9 mouse cellular contexts compared by ENCODE assay signal in genomic region chr12:57211353-57212311, GRCm38 (mm10). TPM values are rescaled to one million over a fixed set of nuclear protein-coding genes. Genes with fewer than 3 reads are reported as not detected.
DNase-seq lines count a peak whose midpoint lies in the region; ATAC-seq and TF ChIP-seq lines count a peak whose summit lies in the region.
"Had no signal": no experiment of that assay in that cellular context is flagged by ENCODE, and none has a peak within 500 bp of the region (broad histone marks: within the 10 kb centered on the region; RNA-seq: fewer than 3 reads in every experiment).

No protein-coding gene starts in this region.

- 6% methylated on average over 30 of the region's 30 CpGs for WGBS in embryonic facial prominence, embryonic 11.5 days
- 4% methylated on average over 30 of the region's 30 CpGs for whole genome bisulfite sequencing in heart, embryonic 14.5 days
- 6% methylated on average over 30 of the region's 30 CpGs for WGBS in kidney, embryonic 15.5 days
- WGBS in liver, embryonic 13.5 days (ENCODE audit: insufficient replicate concordance), result 6% methylated on average over 30 of the region's 30 CpGs
- 5% methylated on average over 30 of the region's 30 CpGs for WGBS in stomach, postnatal 0 days

- no peak for TF ChIP-seq POLR2A in myocyte (IDR thresholded peaks at IDR 0.05; ENCODE audit: insufficient read length, low read depth)

- peak; percentile 84 for ATAC-seq in embryonic facial prominence, embryonic 11.5 days (replicated peaks; ENCODE audit: insufficient number of reproducible peaks, low FRiP score, low TSS enrichment, low read depth)
- ATAC-seq in heart, embryonic 14.5 days (ENCODE audit: insufficient number of reproducible peaks, insufficient read depth, low FRiP score, low read depth), result peak; percentile 75
- ATAC-seq in kidney, embryonic 15.5 days (replicated peaks; ENCODE audit: low FRiP score), result peak; percentile 85
- peak; percentile 85 for ATAC-seq in liver, embryonic 13.5 days (ENCODE audit: low read depth)
- peak; percentile 38; the same call in 1 of the 2 replicates for ATAC-seq in stomach, postnatal 0 days (ENCODE audit: low FRiP score, low TSS enrichment)

- H3K4me2 ChIP-seq in embryonic facial prominence, embryonic 11.5 days (ENCODE audit: low read depth, low read length), result peak overlapping the region; percentile 92
- H3K4me2 ChIP-seq in heart, embryonic 14.5 days (ENCODE audit: low read length), result peak overlapping the region; percentile 94
- H3K4me2 ChIP-seq in kidney, embryonic 15.5 days, result peak overlapping the region; percentile 80
- peak overlapping the region; percentile 89 for H3K4me2 ChIP-seq in liver, embryonic 13.5 days
- H3K4me2 ChIP-seq in myocyte (ENCODE audit: low read depth), result peak overlapping the region; percentile 42
- peak overlapping the region; percentile 73 for H3K4me2 ChIP-seq in stomach, postnatal 0 days (replicated peaks; ENCODE audit: low read depth)

- H3K9ac ChIP-seq in embryonic facial prominence, embryonic 11.5 days (replicated peaks; ENCODE audit: low read length), result peak overlapping the region; percentile 74
- H3K9ac ChIP-seq in heart, embryonic 14.5 days (ENCODE audit: low read length), result peak overlapping the region; percentile 75
- peak overlapping the region; percentile 48 for H3K9ac ChIP-seq in kidney, embryonic 15.5 days
- peak overlapping the region; percentile 80 for H3K9ac ChIP-seq in liver, embryonic 13.5 days
- H3K9ac ChIP-seq in stomach, postnatal 0 days (ENCODE audit: low read length), result peak overlapping the region; percentile 56

- DNase-seq in left cerebral cortex, adult 18-20 months (ENCODE audit: low spot score in 2 of 2), result peak; percentile 7 to 24
- no peak for DNase-seq in left cerebral cortex, adult 11 months (ENCODE audit: low spot score)
- DNase-seq in embryonic facial prominence, embryonic 11.5 days (ENCODE audit: low spot score), result peak; percentile 42
- DNase-seq in liver, embryonic 13.5 days, result peak; percentile 29
- peak; percentile 30 for DNase-seq in stomach, postnatal 0 days (ENCODE audit: low spot score)

- H3K79me2 ChIP-seq in myocyte (ENCODE audit: control insufficient read depth, insufficient read depth), result no peaks in the 10 kb centered on the region

- no peaks in the 10 kb centered on the region for H3K27me3 ChIP-seq in embryonic facial prominence, embryonic 11.5 days (ENCODE audit: control insufficient read depth, insufficient read depth, low read length)
- no peaks in the 10 kb centered on the region for H3K27me3 ChIP-seq in heart, embryonic 14.5 days (ENCODE audit: control insufficient read depth, insufficient read depth, low read length)
- no peaks in the 10 kb centered on the region for H3K27me3 ChIP-seq in kidney, embryonic 15.5 days
- H3K27me3 ChIP-seq in liver, embryonic 13.5 days, result no peaks in the 10 kb centered on the region
- H3K27me3 ChIP-seq in myocyte (ENCODE audit: control insufficient read depth, insufficient read depth, insufficient read length), result no peaks in the 10 kb centered on the region
- H3K27me3 ChIP-seq in stomach, postnatal 0 days (ENCODE audit: control insufficient read depth, insufficient read depth, low read length), result no peaks in the 10 kb centered on the region

- no peaks in the 10 kb centered on the region for H3K9me3 ChIP-seq in embryonic facial prominence, embryonic 11.5 days (replicated peaks; ENCODE audit: control insufficient read depth, low read length)
- H3K9me3 ChIP-seq in heart, embryonic 14.5 days (ENCODE audit: control insufficient read depth, low read length), result no peaks in the 10 kb centered on the region
- no peaks in the 10 kb centered on the region for H3K9me3 ChIP-seq in kidney, embryonic 15.5 days (replicated peaks)
- no peaks in the 10 kb centered on the region for H3K9me3 ChIP-seq in liver, embryonic 13.5 days (replicated peaks)
- no peaks in the 10 kb centered on the region for H3K9me3 ChIP-seq in stomach, postnatal 0 days (ENCODE audit: control insufficient read depth, low read length)
- H3K9me3 ChIP-seq: G1E had no signal

- no peak for TF ChIP-seq EP300 in stomach, postnatal 0 days (optimal IDR thresholded peaks at IDR 0.05)

- no peak overlapping the region for H3ac ChIP-seq in myocyte (ENCODE audit: control insufficient read depth, insufficient read length)

- no peak overlapping the region for H3K27ac ChIP-seq in embryonic facial prominence, embryonic 11.5 days (replicated peaks; ENCODE audit: low read depth, low read length)
- peak overlapping the region; percentile 66 to 76 for H3K27ac ChIP-seq in heart, embryonic 14.5 days (replicated peaks in 1 of 2; ENCODE audit: control insufficient read depth in 1 of 2, insufficient read depth in 1 of 2, low read depth in 2 of 2, low read length in 2 of 2)
- H3K27ac ChIP-seq in kidney, embryonic 15.5 days, result no peak overlapping the region
- H3K27ac ChIP-seq in liver, embryonic 13.5 days, result peak overlapping the region; percentile 59; the same call in 1 of the 2 replicates
- no peak overlapping the region for H3K27ac ChIP-seq in stomach, postnatal 0 days (replicated peaks)

- no peaks in the 10 kb centered on the region for H3K4me1 ChIP-seq in embryonic facial prominence, embryonic 11.5 days (ENCODE audit: control insufficient read depth, insufficient read depth, low read length)
- no peaks in the 10 kb centered on the region; a peak in 1 of 4 replicates for H3K4me1 ChIP-seq in heart, embryonic 14.5 days (ENCODE audit: control insufficient read depth in 2 of 2, insufficient read depth in 2 of 2, low read length in 2 of 2)
- peaks cover 4% of the 10 kb centered on the region; the same call in 1 of the 2 replicates for H3K4me1 ChIP-seq in kidney, embryonic 15.5 days
- H3K4me1 ChIP-seq in liver, embryonic 13.5 days (replicated peaks), result peaks cover 19% of the 10 kb centered on the region
- H3K4me1 ChIP-seq in stomach, postnatal 0 days (replicated peaks; ENCODE audit: control insufficient read depth, insufficient read depth), result no peaks in the 10 kb centered on the region

- TF ChIP-seq CTCF in stomach, postnatal 0 days (IDR thresholded peaks at IDR 0.05; ENCODE audit: low read depth), result no peak

- H3K4me3 ChIP-seq in embryonic facial prominence, embryonic 11.5 days (ENCODE audit: low read depth, low read length), result peak overlapping the region; percentile 41
- H3K4me3 ChIP-seq in heart, embryonic 14.5 days (ENCODE audit: control insufficient read depth in 1 of 2, insufficient read depth in 1 of 2, low read depth in 1 of 2, low read length in 2 of 2), result peak overlapping the region; percentile 60 to 68
- H3K4me3 ChIP-seq in kidney, embryonic 15.5 days (replicated peaks), result peak overlapping the region; percentile 53
- peak overlapping the region; percentile 68 for H3K4me3 ChIP-seq in liver, embryonic 13.5 days (replicated peaks)
- no peak overlapping the region for H3K4me3 ChIP-seq in myocyte
- H3K4me3 ChIP-seq in stomach, postnatal 0 days (ENCODE audit: low read depth, low read length), result peak overlapping the region; percentile 41

- no peaks in the 10 kb centered on the region for H3K36me3 ChIP-seq in embryonic facial prominence, embryonic 11.5 days (replicated peaks; ENCODE audit: control insufficient read depth, insufficient read depth, low read depth, low read length)
- H3K36me3 ChIP-seq in heart, embryonic 14.5 days (ENCODE audit: control insufficient read depth, insufficient read depth, low read length), result no peaks in the 10 kb centered on the region
- H3K36me3 ChIP-seq in kidney, embryonic 15.5 days, result no peaks in the 10 kb centered on the region
- no peaks in the 10 kb centered on the region for H3K36me3 ChIP-seq in liver, embryonic 13.5 days
- no peaks in the 10 kb centered on the region for H3K36me3 ChIP-seq in myocyte (ENCODE audit: control insufficient read depth, insufficient read depth)
- H3K36me3 ChIP-seq in stomach, postnatal 0 days (ENCODE audit: control insufficient read depth, insufficient read depth, low read length), result no peaks in the 10 kb centered on the region
- H3K36me3 ChIP-seq: G1E had no signal

TF ChIP-seq in myocyte, 11 proteins besides CTCF, POLR2A, EP300 and RAD21 (continues in another document):
- TF ChIP-seq MYOG (IDR thresholded peaks at IDR 0.05; ENCODE audit: control insufficient read depth in 1 of 3, insufficient read depth in 1 of 3, insufficient read length in 2 of 3, low read depth in 2 of 3), result no peak
- no peak for TF ChIP-seq TCF3 (IDR thresholded peaks at IDR 0.05; ENCODE audit: insufficient read length, low read depth)
- TF ChIP-seq E2F4 (IDR thresholded peaks at IDR 0.05; ENCODE audit: insufficient read depth), result no peak
- TF ChIP-seq REST (IDR thresholded peaks at IDR 0.05; ENCODE audit: insufficient read depth, insufficient read length), result no peak
- TF ChIP-seq CEBPB (IDR thresholded peaks at IDR 0.05; ENCODE audit: insufficient read depth, poor library complexity, severe bottlenecking), result no peak

RNA-seq across cellular contexts. Expression of gene Slc25a21, which starts 14.4 kb away (rescaled TPM):
- total RNA-seq in left cerebral cortex, adult 18-20 months (2021), result under 1 TPM; 0.89 to 0.95 TPM
- polyA plus RNA-seq in embryonic facial prominence, embryonic 11.5 days (2014; fragmentation: Nextera tagmentation; extraction: Ambion mirVana), result 1.9 and 2.4 TPM in 2 replicates
- polyA plus RNA-seq in heart, embryonic 14.5 days (2014; fragmentation: Nextera tagmentation; extraction: Ambion mirVana), result 0.20 and 0.27 TPM in 2 replicates
- polyA plus RNA-seq in kidney, embryonic 15.5 days (2015; fragmentation: Nextera tagmentation; extraction: Ambion mirVana), result 3.1 TPM in 2 replicates
- 25.5 and 33.6 TPM in 2 replicates for polyA plus RNA-seq in liver, embryonic 13.5 days (2015; fragmentation: Nextera tagmentation; extraction: Ambion mirVana)
- not detected for polyA plus RNA-seq in myocyte (2012; fragmentation: generic; extraction: Trizol)
- polyA plus RNA-seq in stomach, postnatal 0 days (2015; fragmentation: Nextera tagmentation; extraction: Ambion mirVana), result 1.2 TPM in 2 replicates

RNA-seq across cellular contexts. Expression of gene Prps1l3, which starts 18.6 kb away (rescaled TPM):
- total RNA-seq in left cerebral cortex, adult 18-20 months (2021), result 10 to 100 TPM; 15.9 to 16.5 TPM
- 99.1 and 101 TPM in 2 replicates for polyA plus RNA-seq in embryonic facial prominence, embryonic 11.5 days (2014; fragmentation: Nextera tagmentation; extraction: Ambion mirVana)
- polyA plus RNA-seq in heart, embryonic 14.5 days (2014; fragmentation: Nextera tagmentation; extraction: Ambion mirVana), result 33.1 and 37.0 TPM in 2 replicates
- 79.8 and 80.4 TPM in 2 replicates for polyA plus RNA-seq in kidney, embryonic 15.5 days (2015; fragmentation: Nextera tagmentation; extraction: Ambion mirVana)
- 45.9 and 57.1 TPM in 2 replicates for polyA plus RNA-seq in liver, embryonic 13.5 days (2015; fragmentation: Nextera tagmentation; extraction: Ambion mirVana)
- polyA plus RNA-seq in myocyte (2012; fragmentation: generic; extraction: Trizol), result 10.5 TPM
- polyA plus RNA-seq in stomach, postnatal 0 days (2015; fragmentation: Nextera tagmentation; extraction: Ambion mirVana), result 24.0 TPM in 2 replicates

RNA-seq across cellular contexts. Expression of gene Mipol1, which starts 18.6 kb away (rescaled TPM):
- total RNA-seq in left cerebral cortex, adult 18-20 months (2021), result 1 to 10 TPM; 5.2 to 7.0 TPM
- 9.1 and 12.3 TPM in 2 replicates for polyA plus RNA-seq in embryonic facial prominence, embryonic 11.5 days (2014; fragmentation: Nextera tagmentation; extraction: Ambion mirVana)
- polyA plus RNA-seq in heart, embryonic 14.5 days (2014; fragmentation: Nextera tagmentation; extraction: Ambion mirVana), result 7.7 and 8.1 TPM in 2 replicates
- 12.1 and 13.6 TPM in 2 replicates for polyA plus RNA-seq in kidney, embryonic 15.5 days (2015; fragmentation: Nextera tagmentation; extraction: Ambion mirVana)
- 4.2 and 4.8 TPM in 2 replicates for polyA plus RNA-seq in liver, embryonic 13.5 days (2015; fragmentation: Nextera tagmentation; extraction: Ambion mirVana)
- polyA plus RNA-seq in myocyte (2012; fragmentation: generic; extraction: Trizol), result 1.6 TPM
- polyA plus RNA-seq in stomach, postnatal 0 days (2015; fragmentation: Nextera tagmentation; extraction: Ambion mirVana), result 5.9 and 6.3 TPM in 2 replicates

Comparison
In these comparisons a context has a peak if more than half of its experiments do, and no peak if none do; other contexts are left out.
1. H3K27ac ChIP-seq: peak in heart, embryonic 14.5 days (2 of 2) and liver, embryonic 13.5 days (single experiment); none in embryonic facial prominence, embryonic 11.5 days (single experiment), kidney, embryonic 15.5 days (single experiment) and stomach, postnatal 0 days (single experiment).
2. H3K4me2 ChIP-seq: peak in every context shown above with its lines; median percentile 94 in heart, embryonic 14.5 days; 92 in embryonic facial prominence, embryonic 11.5 days; 89 in liver, embryonic 13.5 days; 80 in kidney, embryonic 15.5 days; 73 in stomach, postnatal 0 days; 42 in myocyte.
3. Peak in every context shown above with its lines, with median percentiles within 50 percentile points of each other: ATAC-seq and H3K9ac ChIP-seq.